Mouse (Mus musculus) cerebellum, adult 2 months (tissue): ENCODE data around the gene Ahcyl2.

ENCODE experiments used
- CTCF ChIP-seq: fragments of 200-500 bp; IDR thresholded peaks from 2 replicates; pipeline ENCODE4 v1.5.1; 2011; ENCODE audit warnings: low read depth, mild to moderate bottlenecking, control low read depth, low read length, moderate library complexity, borderline replicate concordance; ENCODE audit not compliant: insufficient read depth
- POLR2A ChIP-seq: fragments of 200-500 bp; IDR thresholded peaks from 2 replicates; pipeline ENCODE4 v1.6.1; 2011; ENCODE audit warnings: low read length, control low read depth, borderline replicate concordance; ENCODE audit not compliant: insufficient read depth

- no peak for TF ChIP-seq CTCF
- no peak for TF ChIP-seq POLR2A
Measured at GRCm38 (mm10) chr6:29832356-29832755, 64.5 kb downstream of the Ahcyl2 start.
